Mouse (Mus musculus): ENCODE data around the gene Slc27a3. TPM values are rescaled to one million over a fixed set of nuclear protein-coding genes. Genes with fewer than 3 reads are reported as not detected.

The Slc27a3 gene
- polyA plus RNA-seq, 1 experiment: 0.72 TPM

GRCm38 (mm10) chr3:90395629-90396028 is 5.9 kb upstream of the Slc27a3 start:
- H3K4me3 ChIP-seq (ENCODE audit: insufficient read depth, low read length): no peak overlapping the region
- TF ChIP-seq CTCF (IDR thresholded peaks at IDR 0.05; ENCODE audit: low read depth, low read length) (no peak), POLR2A (IDR thresholded peaks at IDR 0.05; ENCODE audit: borderline replicate concordance, low read depth, low read length) (no peak)
- H3K27ac ChIP-seq (ENCODE audit: insufficient read depth, low read depth, low read length): no peak overlapping the region
- H3K4me1 ChIP-seq (ENCODE audit: control insufficient read depth, insufficient read depth, low read length): peaks cover 17% of the 10 kb centered on the region

- H3K4me1 ChIP-seq (ENCODE audit: control insufficient read depth, insufficient read depth, low read length): peaks cover 24% of the 10 kb centered on the region
- H3K4me3 ChIP-seq (ENCODE audit: insufficient read depth, low read length): no peak overlapping the region
- H3K27ac ChIP-seq (ENCODE audit: insufficient read depth, low read depth, low read length): no peak overlapping the region
- no peak for TF ChIP-seq CTCF (IDR thresholded peaks at IDR 0.05; ENCODE audit: low read depth, low read length)
- TF ChIP-seq POLR2A (IDR thresholded peaks at IDR 0.05; ENCODE audit: borderline replicate concordance, low read depth, low read length): no peak
Observed at GRCm38 (mm10) chr3:90392661-90393060, 2.9 kb upstream of the Slc27a3 start.

DNA sequence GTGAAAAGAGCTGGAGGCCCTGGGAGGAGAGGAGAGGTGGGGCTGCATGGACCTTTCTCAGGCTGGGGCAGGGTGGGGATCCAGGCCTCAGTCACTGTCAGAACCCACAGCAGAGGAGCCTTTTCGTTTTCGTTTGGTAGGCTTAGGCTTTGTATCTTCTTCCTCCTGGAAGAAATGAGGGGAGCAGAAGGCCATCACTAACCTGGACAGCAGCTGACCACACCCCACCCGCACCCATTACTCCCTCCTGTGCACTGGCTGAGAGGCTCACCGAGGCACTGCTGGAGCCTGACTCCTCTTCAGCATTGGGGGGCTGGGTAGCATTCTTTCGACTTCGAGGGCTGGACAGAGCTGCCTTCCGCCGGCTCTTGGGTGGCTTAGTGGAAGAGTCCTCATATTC is 2.2 kb upstream of the Slc27a3 start:
- Histone ChIP-seq H3K4me3 (ENCODE audit: insufficient read depth, low read length) (no peak overlapping the region), H3K4me1 (ENCODE audit: control insufficient read depth, insufficient read depth, low read length) (peaks cover 24% of the 10 kb centered on the region), H3K27ac (ENCODE audit: insufficient read depth, low read depth, low read length) (no peak overlapping the region)
- TF ChIP-seq CTCF (IDR thresholded peaks at IDR 0.05; ENCODE audit: low read depth, low read length): no peak
- no peak for TF ChIP-seq POLR2A (IDR thresholded peaks at IDR 0.05; ENCODE audit: borderline replicate concordance, low read depth, low read length)

GRCm38 (mm10) chr3:90391004-90391403 is 1.3 kb upstream of the Slc27a3 start:
- TF ChIP-seq POLR2A (IDR thresholded peaks at IDR 0.05; ENCODE audit: borderline replicate concordance, low read depth, low read length) (no peak), CTCF (IDR thresholded peaks at IDR 0.05; ENCODE audit: low read depth, low read length) (no peak)
- Histone ChIP-seq H3K4me3 (ENCODE audit: insufficient read depth, low read length) (no peak overlapping the region), H3K27ac (ENCODE audit: insufficient read depth, low read depth, low read length) (no peak overlapping the region), H3K4me1 (ENCODE audit: control insufficient read depth, insufficient read depth, low read length) (peaks cover 16% of the 10 kb centered on the region)

GRCm38 (mm10) chr3:90388726-90389510 is 820 bp downstream of the Slc27a3 start:
- H3K27ac ChIP-seq (ENCODE audit: insufficient read depth, low read depth, low read length): no peak overlapping the region
- no peak for TF ChIP-seq CTCF (IDR thresholded peaks at IDR 0.05; ENCODE audit: low read depth, low read length)
- no peak for TF ChIP-seq POLR2A (IDR thresholded peaks at IDR 0.05; ENCODE audit: borderline replicate concordance, low read depth, low read length)
- peak overlapping the region; percentile 66 for H3K4me3 ChIP-seq (ENCODE audit: insufficient read depth, low read length)
- H3K4me1 ChIP-seq (ENCODE audit: control insufficient read depth, insufficient read depth, low read length): peaks cover 21% of the 10 kb centered on the region

- TF ChIP-seq CTCF (IDR thresholded peaks at IDR 0.05; ENCODE audit: low read depth, low read length) (no peak), POLR2A (IDR thresholded peaks at IDR 0.05; ENCODE audit: borderline replicate concordance, low read depth, low read length) (no peak)
- H3K27ac ChIP-seq (ENCODE audit: insufficient read depth, low read depth, low read length): no peak overlapping the region
- H3K4me1 ChIP-seq (ENCODE audit: control insufficient read depth, insufficient read depth, low read length): peaks cover 22% of the 10 kb centered on the region
- no peak overlapping the region for H3K4me3 ChIP-seq (ENCODE audit: insufficient read depth, low read length)
Observed at GRCm38 (mm10) chr3:90388192-90388591, 1.5 kb downstream of the Slc27a3 start.

- no peak overlapping the region for H3K27ac ChIP-seq (ENCODE audit: insufficient read depth, low read depth, low read length)
- peaks cover 26% of the 10 kb centered on the region for H3K4me1 ChIP-seq (ENCODE audit: control insufficient read depth, insufficient read depth, low read length)
- TF ChIP-seq POLR2A (IDR thresholded peaks at IDR 0.05; ENCODE audit: borderline replicate concordance, low read depth, low read length): no peak
- TF ChIP-seq CTCF (IDR thresholded peaks at IDR 0.05; ENCODE audit: low read depth, low read length): no peak
- H3K4me3 ChIP-seq (ENCODE audit: insufficient read depth, low read length): no peak overlapping the region
Observed at GRCm38 (mm10) chr3:90387483-90387882, 2.3 kb downstream of the Slc27a3 start.

DNA sequence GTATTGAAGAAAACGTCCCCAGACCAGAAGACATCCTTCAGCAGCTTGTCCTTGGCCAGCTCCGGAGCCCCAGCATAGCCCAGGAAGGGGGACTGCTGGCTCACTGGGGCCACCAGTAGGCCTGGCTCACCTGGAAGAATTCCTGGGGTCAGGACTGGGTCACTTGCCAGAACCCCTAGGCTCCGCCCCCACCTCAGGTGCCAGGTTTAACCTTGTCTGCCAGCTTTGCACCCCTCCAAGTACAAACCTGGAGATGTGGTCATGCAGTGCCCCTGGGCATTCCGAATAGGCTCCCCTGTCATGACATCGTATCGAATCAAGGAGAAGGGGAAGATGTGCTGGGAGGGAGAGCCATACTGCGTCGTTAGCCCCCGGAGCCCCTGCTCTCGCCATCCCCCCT is 2.9 kb downstream of the Slc27a3 start:
- Histone ChIP-seq H3K4me1 (ENCODE audit: control insufficient read depth, insufficient read depth, low read length) (peaks cover 28% of the 10 kb centered on the region), H3K4me3 (ENCODE audit: insufficient read depth, low read length) (no peak overlapping the region), H3K27ac (ENCODE audit: insufficient read depth, low read depth, low read length) (no peak overlapping the region)
- TF ChIP-seq CTCF (IDR thresholded peaks at IDR 0.05; ENCODE audit: low read depth, low read length) (no peak), POLR2A (IDR thresholded peaks at IDR 0.05; ENCODE audit: borderline replicate concordance, low read depth, low read length) (no peak)

DNA sequence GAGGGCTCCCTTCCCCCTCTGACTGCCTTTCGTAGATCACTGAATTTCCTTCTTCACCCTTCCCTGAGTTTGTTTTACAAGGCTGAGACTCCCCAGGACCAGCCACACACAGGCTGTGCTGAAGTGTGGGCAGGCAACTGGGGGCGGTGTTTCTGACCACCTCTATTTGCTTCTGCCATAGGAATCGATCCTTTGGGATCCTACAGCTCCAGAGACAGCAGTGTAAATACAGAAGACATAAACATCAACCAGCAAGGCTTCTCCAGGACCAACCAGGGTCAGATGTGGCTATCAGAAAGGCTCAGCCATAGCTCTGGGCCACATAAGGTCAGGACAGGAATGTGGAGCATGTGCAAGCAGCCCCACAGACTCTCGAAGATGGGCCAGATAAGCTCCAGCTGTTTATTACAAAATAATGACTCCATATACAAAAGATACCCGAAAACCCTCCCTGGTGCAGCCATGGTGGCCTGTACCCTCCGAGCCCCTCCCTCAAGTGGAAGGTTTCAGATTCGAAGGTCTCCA is 4.8 kb downstream of the Slc27a3 start:
- H3K27ac ChIP-seq (ENCODE audit: insufficient read depth, low read depth, low read length): no peak overlapping the region
- no peak overlapping the region for H3K4me3 ChIP-seq (ENCODE audit: insufficient read depth, low read length)
- TF ChIP-seq POLR2A (IDR thresholded peaks at IDR 0.05; ENCODE audit: borderline replicate concordance, low read depth, low read length) (no peak), CTCF (IDR thresholded peaks at IDR 0.05; ENCODE audit: low read depth, low read length) (no peak)
- peaks cover 21% of the 10 kb centered on the region for H3K4me1 ChIP-seq (ENCODE audit: control insufficient read depth, insufficient read depth, low read length)

- no peak overlapping the region for H3K4me3 ChIP-seq (ENCODE audit: insufficient read depth, low read length)
- H3K4me1 ChIP-seq (ENCODE audit: control insufficient read depth, insufficient read depth, low read length): peaks cover 21% of the 10 kb centered on the region
- peak overlapping the region; percentile 79 for H3K27ac ChIP-seq (ENCODE audit: insufficient read depth, low read depth, low read length)
- no peak for TF ChIP-seq CTCF (IDR thresholded peaks at IDR 0.05; ENCODE audit: low read depth, low read length)
- TF ChIP-seq POLR2A (IDR thresholded peaks at IDR 0.05; ENCODE audit: borderline replicate concordance, low read depth, low read length): no peak
Observed at GRCm38 (mm10) chr3:90383690-90384089, 6.0 kb downstream of the Slc27a3 start.
